Mouse (Mus musculus): ENCODE measurements around the gene Wee1. TPM values are rescaled to one million over a fixed set of nuclear protein-coding genes. Genes with fewer than 3 reads are reported as not detected.

Gene Wee1
- polyA plus RNA-seq, 1 experiment from 2014 or later, result 9.9 TPM

- Histone ChIP-seq H3K27me3 (replicated peaks; ENCODE audit: control insufficient read depth, insufficient read depth, low read length) (no peaks in the 10 kb centered on the region), H3K36me3 (ENCODE audit: control insufficient read depth, insufficient read depth) (peaks cover 42% of the 10 kb centered on the region), H3K9ac (ENCODE audit: low read depth, low read length) (no peak overlapping the region), H3K4me1 (replicated peaks; ENCODE audit: control insufficient read depth, insufficient read depth, low read length) (no peaks in the 10 kb centered on the region), H3K9me3 (ENCODE audit: control insufficient read depth) (no peaks in the 10 kb centered on the region), H3K27ac (ENCODE audit: low read depth, low read length) (no peak overlapping the region), H3K4me2 (replicated peaks; ENCODE audit: low read depth) (no peak overlapping the region), H3K4me3 (ENCODE audit: low read depth, low read length) (no peak overlapping the region)
- no peak for ATAC-seq
- TF ChIP-seq CTCF (IDR thresholded peaks at IDR 0.05; ENCODE audit: low read depth), result no peak
- WGBS, result 91% methylated on average over 5 of the region's 5 CpGs
Measured at GRCm38 (mm10) chr7:110133988-110134387, 12.1 kb downstream of the Wee1 start.

DNA sequence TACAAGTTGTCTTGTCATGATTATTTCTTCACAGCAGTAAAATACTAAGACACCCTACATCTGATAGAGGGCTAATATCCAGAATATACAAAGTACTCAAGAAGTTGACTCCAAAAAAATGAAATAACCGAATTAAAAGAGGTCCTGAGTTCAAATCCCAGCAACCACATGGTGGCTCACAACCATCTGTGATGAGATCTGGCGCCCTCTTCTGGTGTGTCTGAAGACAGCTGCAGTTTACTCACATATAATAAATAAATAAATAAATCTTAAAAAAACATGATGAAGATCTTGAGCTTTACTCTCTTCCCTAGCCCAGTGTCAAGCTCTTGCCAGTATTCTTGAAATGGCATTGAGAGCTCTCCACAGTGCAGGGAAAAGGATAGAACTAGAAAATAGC, 16.7 kb downstream of the Wee1 start:
- Histone ChIP-seq H3K4me1 (replicated peaks; ENCODE audit: control insufficient read depth, insufficient read depth, low read length) (no peaks in the 10 kb centered on the region), H3K27me3 (replicated peaks; ENCODE audit: control insufficient read depth, insufficient read depth, low read length) (no peaks in the 10 kb centered on the region), H3K36me3 (ENCODE audit: control insufficient read depth, insufficient read depth) (peaks cover 67% of the 10 kb centered on the region), H3K27ac (ENCODE audit: low read depth, low read length) (no peak overlapping the region), H3K4me3 (ENCODE audit: low read depth, low read length) (no peak overlapping the region), H3K9me3 (ENCODE audit: control insufficient read depth) (no peaks in the 10 kb centered on the region), H3K9ac (ENCODE audit: low read depth, low read length) (no peak overlapping the region), H3K4me2 (replicated peaks; ENCODE audit: low read depth) (no peak overlapping the region)
- WGBS, result 88% methylated on average over 2 of the region's 2 CpGs
- ATAC-seq, result no peak
- TF ChIP-seq CTCF (IDR thresholded peaks at IDR 0.05; ENCODE audit: low read depth), result peak; percentile 35

DNA sequence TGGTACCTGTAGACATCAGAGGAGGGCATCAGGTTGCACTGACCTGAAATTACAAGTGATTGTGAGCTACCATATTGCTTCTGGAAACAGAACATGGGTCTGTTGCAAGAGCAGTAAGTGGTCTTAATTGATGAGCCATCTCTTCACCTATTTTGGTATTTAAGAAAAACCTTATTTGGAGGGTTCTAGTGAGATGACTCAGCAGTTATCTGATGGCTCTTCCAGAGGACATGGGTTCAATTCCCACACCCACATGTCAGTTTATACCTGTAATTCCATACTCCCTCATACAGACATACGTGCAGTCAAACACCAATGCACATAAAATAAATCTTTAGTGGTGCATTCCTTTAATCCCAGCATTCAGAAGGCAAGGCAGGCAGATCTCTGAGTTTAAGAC, 22.0 kb downstream of the Wee1 start:
- no peak for ATAC-seq
- TF ChIP-seq CTCF (IDR thresholded peaks at IDR 0.05; ENCODE audit: low read depth), result no peak
- Histone ChIP-seq H3K9me3 (ENCODE audit: control insufficient read depth) (no peaks in the 10 kb centered on the region), H3K9ac (ENCODE audit: low read depth, low read length) (no peak overlapping the region), H3K36me3 (ENCODE audit: control insufficient read depth, insufficient read depth) (peaks cover 37% of the 10 kb centered on the region), H3K27ac (ENCODE audit: low read depth, low read length) (no peak overlapping the region), H3K27me3 (replicated peaks; ENCODE audit: control insufficient read depth, insufficient read depth, low read length) (no peaks in the 10 kb centered on the region), H3K4me2 (replicated peaks; ENCODE audit: low read depth) (no peak overlapping the region), H3K4me1 (replicated peaks; ENCODE audit: control insufficient read depth, insufficient read depth, low read length) (no peaks in the 10 kb centered on the region), H3K4me3 (ENCODE audit: low read depth, low read length) (no peak overlapping the region)
- WGBS, result 97% methylated on average over 1 of the region's 1 CpGs

DNA sequence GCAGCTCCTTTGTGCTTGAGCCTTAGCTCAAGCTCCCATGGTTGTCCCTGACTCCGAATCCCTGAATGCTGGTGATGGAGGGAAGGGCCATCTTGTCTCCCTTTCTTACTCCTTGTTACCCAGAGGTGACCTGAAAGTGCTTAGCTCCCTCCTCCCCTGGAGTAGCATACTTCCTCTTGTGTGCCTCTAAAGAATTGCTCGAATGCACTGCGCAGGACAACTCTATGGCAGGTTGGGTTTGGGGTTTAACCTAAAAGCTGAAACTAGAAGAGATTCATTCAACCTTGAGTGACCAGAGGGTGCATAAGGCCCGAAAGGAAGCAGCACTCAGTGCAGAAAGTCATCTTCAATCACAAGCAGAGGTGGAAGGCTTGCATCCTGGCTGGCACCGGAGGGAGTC, 31.0 kb downstream of the Wee1 start:
- no peak for TF ChIP-seq CTCF (IDR thresholded peaks at IDR 0.05; ENCODE audit: low read depth)

DNA sequence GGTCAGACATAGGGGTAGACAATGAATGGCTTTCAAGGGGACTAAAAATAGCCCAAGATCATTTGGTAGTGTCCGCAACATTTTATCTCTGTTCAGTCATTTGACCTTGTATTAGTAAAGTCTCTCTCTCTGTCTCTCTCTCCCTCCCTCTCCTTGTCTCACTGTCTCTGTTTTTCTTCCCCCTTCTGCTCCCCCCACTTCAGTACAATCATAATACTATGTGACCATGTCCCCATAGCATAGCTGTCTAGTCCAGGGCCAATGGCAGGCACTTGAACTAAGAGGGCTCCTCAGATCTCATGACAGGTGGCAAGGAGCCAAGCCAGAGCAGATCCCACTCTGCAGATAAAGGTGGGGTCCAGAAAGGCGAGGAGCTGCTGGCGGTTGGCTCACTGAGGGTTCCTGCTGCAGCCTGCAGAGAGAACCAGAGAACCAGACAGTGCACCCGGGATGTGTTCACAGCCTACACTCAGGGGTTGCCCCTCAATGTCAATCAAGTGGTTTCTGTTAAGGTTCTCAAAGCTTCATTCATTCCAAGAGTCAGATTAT, 34.9 kb downstream of the Wee1 start:
- no peak for TF ChIP-seq CTCF (IDR thresholded peaks at IDR 0.05; ENCODE audit: low read depth)
- Histone ChIP-seq H3K4me3 (ENCODE audit: low read depth, low read length) (no peak overlapping the region), H3K27ac (ENCODE audit: low read depth, low read length) (peak overlapping the region; percentile 10; the same call in 1 of the 2 replicates), H3K9ac (ENCODE audit: low read depth, low read length) (no peak overlapping the region), H3K4me2 (replicated peaks; ENCODE audit: low read depth) (peak overlapping the region; percentile 37; the same call in 1 of the 2 replicates), H3K36me3 (ENCODE audit: control insufficient read depth, insufficient read depth) (no peaks in the 10 kb centered on the region), H3K9me3 (ENCODE audit: control insufficient read depth) (no peaks in the 10 kb centered on the region), H3K4me1 (replicated peaks; ENCODE audit: control insufficient read depth, insufficient read depth, low read length) (no peaks in the 10 kb centered on the region), H3K27me3 (replicated peaks; ENCODE audit: control insufficient read depth, insufficient read depth, low read length) (no peaks in the 10 kb centered on the region)
- WGBS, result 34% methylated on average over 4 of the region's 4 CpGs
- ATAC-seq, result peak; percentile 20; the same call in 1 of the 2 replicates

More for the DNA sequence above, 31.0 kb downstream of the Wee1 start:
- Histone ChIP-seq H3K36me3 (ENCODE audit: control insufficient read depth, insufficient read depth) (no peaks in the 10 kb centered on the region), H3K4me1 (replicated peaks; ENCODE audit: control insufficient read depth, insufficient read depth, low read length) (no peaks in the 10 kb centered on the region), H3K4me3 (ENCODE audit: low read depth, low read length) (no peak overlapping the region), H3K27ac (ENCODE audit: low read depth, low read length) (no peak overlapping the region), H3K9me3 (ENCODE audit: control insufficient read depth) (no peaks in the 10 kb centered on the region), H3K4me2 (replicated peaks; ENCODE audit: low read depth) (no peak overlapping the region), H3K27me3 (replicated peaks; ENCODE audit: control insufficient read depth, insufficient read depth, low read length) (no peaks in the 10 kb centered on the region), H3K9ac (ENCODE audit: low read depth, low read length) (no peak overlapping the region)
- WGBS, result 84% methylated on average over 5 of the region's 5 CpGs
- no peak for ATAC-seq

- H3K36me3 ChIP-seq (ENCODE audit: control insufficient read depth, insufficient read depth), result no peaks in the 10 kb centered on the region
- TF ChIP-seq CTCF (IDR thresholded peaks at IDR 0.05; ENCODE audit: low read depth), result no peak
- WGBS, result 12% methylated on average over 7 of the region's 7 CpGs
- H3K9me3 ChIP-seq (ENCODE audit: control insufficient read depth), result no peaks in the 10 kb centered on the region
- no peak overlapping the region for H3K4me3 ChIP-seq (ENCODE audit: low read depth, low read length)
- no peaks in the 10 kb centered on the region for H3K4me1 ChIP-seq (replicated peaks; ENCODE audit: control insufficient read depth, insufficient read depth, low read length)
- peak overlapping the region; percentile 10; the same call in 1 of the 2 replicates for H3K27ac ChIP-seq (ENCODE audit: low read depth, low read length)
- H3K27me3 ChIP-seq (replicated peaks; ENCODE audit: control insufficient read depth, insufficient read depth, low read length), result no peaks in the 10 kb centered on the region
- peak overlapping the region; percentile 37 for H3K4me2 ChIP-seq (replicated peaks; ENCODE audit: low read depth)
- no peak overlapping the region for H3K9ac ChIP-seq (ENCODE audit: low read depth, low read length)
- peak; percentile 68 for ATAC-seq
Measured at GRCm38 (mm10) chr7:110157261-110157910, 35.5 kb downstream of the Wee1 start.
